Comparison of ENCODE assay signal across 19 mouse cellular contexts in the genomic region with DNA sequence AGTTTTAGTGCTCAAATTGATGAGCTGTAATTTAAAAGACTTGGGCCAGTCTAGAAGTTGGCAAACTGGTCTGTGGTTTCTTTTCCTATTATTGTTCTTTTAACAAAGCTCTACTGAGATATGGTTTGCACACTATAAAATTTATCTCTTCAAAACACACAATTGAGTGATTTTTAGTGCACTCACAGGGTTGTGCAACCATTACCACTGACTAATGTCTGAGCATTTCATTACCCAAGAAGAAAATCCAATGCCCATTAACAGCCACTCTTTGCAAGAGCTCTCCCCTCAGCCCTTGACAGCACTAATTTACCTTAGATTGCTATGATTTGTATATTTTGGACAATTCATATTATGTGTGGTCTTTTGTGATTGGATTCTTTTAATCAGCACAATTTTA.
"Had no signal": no experiment of that assay in that cellular context is flagged by ENCODE, and none has a peak within 500 bp of the region (broad histone marks: within the 10 kb centered on the region; RNA-seq: fewer than 3 reads in every experiment).

No protein-coding gene starts in this region.

- ATAC-seq: midbrain, embryonic 13.5 days; midbrain, embryonic 15.5 days had no signal

- H3K9ac ChIP-seq: lung, embryonic 14.5 days; midbrain, embryonic 13.5 days; midbrain, embryonic 15.5 days; neural tube, embryonic 13.5 days; neural tube, embryonic 15.5 days had no signal

- H3K9me3 ChIP-seq: megakaryocyte, embryonic 14.5 days; midbrain, embryonic 15.5 days; neural tube, embryonic 15.5 days had no signal

- H3K4me3 ChIP-seq: megakaryocyte, embryonic 14.5 days; midbrain, embryonic 13.5 days; midbrain, embryonic 15.5 days; neural tube, embryonic 13.5 days; neural tube, embryonic 15.5 days had no signal

- H3K27me3 ChIP-seq: megakaryocyte, embryonic 14.5 days; midbrain, embryonic 13.5 days; midbrain, embryonic 15.5 days; neural tube, embryonic 13.5 days; neural tube, embryonic 15.5 days had no signal

- H3K27ac ChIP-seq: macrophage; midbrain, embryonic 13.5 days; midbrain, embryonic 15.5 days; neural tube, embryonic 13.5 days; neural tube, embryonic 15.5 days had no signal

- H3K4me2 ChIP-seq: lung, embryonic 14.5 days; midbrain, embryonic 11.5 days; midbrain, embryonic 13.5 days; midbrain, embryonic 15.5 days; neural tube, embryonic 13.5 days; neural tube, embryonic 15.5 days had no signal

- H3K36me3 ChIP-seq: midbrain, embryonic 13.5 days; midbrain, embryonic 15.5 days; neural tube, embryonic 13.5 days; neural tube, embryonic 15.5 days had no signal

- H3K4me1 ChIP-seq: megakaryocyte, embryonic 14.5 days; midbrain, embryonic 13.5 days; midbrain, embryonic 15.5 days; neural tube, embryonic 13.5 days; neural tube, embryonic 15.5 days had no signal

- DNase-seq: lung, adult 18-20 months; lung, embryonic 14.5 days; lung, postnatal 10 days; lung, postnatal 36 days; retina, postnatal 1 day; right cerebral cortex, adult 18-20 months; right cerebral cortex, postnatal 25 days; right cerebral cortex, postnatal 4 days; spleen, adult 18-20 months; thymus, adult 2 months; thymus, postnatal 25 days; thymus, postnatal 4 days had no signal
